Mouse (Mus musculus) heart, adult 2 months (tissue): ENCODE measurements around the gene D430042O09Rik.

ENCODE experiments used
- CTCF ChIP-seq: fragments of 200-600 bp; IDR thresholded peaks from 2 replicates; pipeline ENCODE4 v1.8.1; 2022; ENCODE audit warnings: antibody characterized with exemption, mild to moderate bottlenecking, moderate library complexity
- POLR2A ChIP-seq: fragments of 200-500 bp; IDR thresholded peaks from 2 replicates; pipeline ENCODE4 v1.6.1; 2011; ENCODE audit warnings: mild to moderate bottlenecking, low read depth, low read length, control low read depth; ENCODE audit not compliant: insufficient read depth

GRCm38 (mm10) chr7:125746621-125747315, 39.1 kb downstream of the D430042O09Rik start:
- TF ChIP-seq CTCF = no peak
- no peak for TF ChIP-seq POLR2A
